Mouse (Mus musculus): ENCODE measurements at regions not wholly inside any gene's neighbourhood (a gene's known extent, or its start where the extent isn't known, plus 50 kb on each side); places are given as distances from the start of the nearest gene placed in this dataset.

DNA sequence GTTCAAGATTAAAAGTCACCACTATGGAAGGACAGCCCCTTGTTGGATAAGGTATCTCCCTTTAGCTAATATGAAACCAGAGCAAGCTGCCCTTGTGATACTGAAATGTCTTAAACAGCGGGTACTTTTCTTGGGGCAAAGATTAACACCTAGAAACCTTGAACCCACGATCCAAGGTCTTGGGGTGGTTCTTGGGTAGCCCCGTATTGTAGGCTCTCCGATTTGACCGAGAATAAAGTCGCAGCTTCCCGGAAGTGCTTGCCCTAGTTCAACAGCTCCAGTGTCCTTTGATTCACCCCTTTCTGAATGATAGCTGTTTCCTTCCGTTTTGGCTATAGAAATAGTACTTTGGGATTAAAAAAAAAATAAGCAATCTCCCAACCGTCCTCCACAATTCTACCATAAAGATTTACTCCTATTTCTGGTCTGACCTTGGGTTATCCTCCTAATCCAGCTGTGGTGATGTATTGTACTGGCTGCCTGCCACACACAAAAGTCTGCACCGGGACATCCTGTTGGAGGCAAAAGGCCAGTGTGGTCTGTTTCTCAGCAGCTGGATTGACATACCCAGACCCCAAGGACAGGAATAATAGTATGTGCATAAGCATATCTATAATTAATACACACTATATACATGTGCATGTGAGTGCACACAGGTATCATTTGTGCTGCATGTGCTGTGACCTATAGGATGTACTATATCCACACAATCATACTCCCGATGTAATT lies 427.0 kb upstream of the Dph6 start:
- no peak for TF ChIP-seq CTCF (conservative IDR thresholded peaks at IDR 0.05; ENCODE audit: insufficient read depth, insufficient read length, low read depth, low read length)
- no peak for TF ChIP-seq POLR2A (IDR thresholded peaks at IDR 0.05; ENCODE audit: low read depth, low read length)
